Mouse (Mus musculus) limb, embryonic 14.5 days (tissue): ENCODE data around the gene Rara. TPM values are rescaled to one million over a fixed set of nuclear protein-coding genes. Genes with fewer than 3 reads are reported as not detected.

Experiments
- ATAC-seq: fragments of 200-750 bp; cut with Nextera tagmentation; 2 replicates; pipeline ENCODE4 v1.8.0; 2017; ENCODE audit warnings: low read depth, moderate number of reproducible peaks, moderate TSS enrichment; ENCODE audit not compliant: low FRiP score
- DNase-seq: peaks from one replicate; pipeline ENCODE4 v3.0.0-alpha.2; 2015; ENCODE audit warnings: low spot score
- H3K27ac ChIP-seq: fragments of 300-500 bp; sonication (generic); replicated peaks from 2 replicates; pipeline ENCODE4 v1.5.1; 2014; ENCODE audit warnings: low read depth, mild to moderate bottlenecking, low read length, moderate library complexity, mixed read lengths
- H3K27me3 ChIP-seq: fragments of 300-500 bp; sonication (generic); 2 replicates; pipeline ENCODE4 v1.6.1; 2014; ENCODE audit warnings: low read length, mixed read lengths; ENCODE audit not compliant: control insufficient read depth, insufficient read depth
- H3K36me3 ChIP-seq: fragments of 300-500 bp; sonication (generic); 2 replicates; pipeline ENCODE4 v1.6.1; 2014; ENCODE audit warnings: mild to moderate bottlenecking, low read length, moderate library complexity, mixed read lengths; ENCODE audit not compliant: control insufficient read depth, insufficient read depth
- H3K4me1 ChIP-seq: fragments of 300-500 bp; sonication (generic); 2 replicates; pipeline ENCODE4 v1.6.1; 2014; ENCODE audit warnings: antibody characterized with exemption, low read length, mixed read lengths; ENCODE audit not compliant: control insufficient read depth, insufficient read depth
- H3K4me2 ChIP-seq: fragments of 300-500 bp; sonication (generic); replicated peaks from 2 replicates; pipeline ENCODE4 v1.6.1; 2014; ENCODE audit warnings: low read depth, mild to moderate bottlenecking, low read length, moderate library complexity; ENCODE audit not compliant: severe bottlenecking
- H3K4me3 ChIP-seq: fragments of 300-500 bp; sonication (generic); replicated peaks from 2 replicates; pipeline ENCODE4 v1.5.1; 2014; ENCODE audit warnings: low read length
- H3K9ac ChIP-seq: fragments of 300-500 bp; sonication (generic); 2 replicates; pipeline ENCODE4 v1.6.1; 2014; ENCODE audit warnings: mild to moderate bottlenecking, low read depth, low read length, moderate library complexity; ENCODE audit not compliant: severe bottlenecking
- H3K9me3 ChIP-seq: fragments of 300-500 bp; sonication (generic); 2 replicates; pipeline ENCODE4 v1.6.1; 2016; ENCODE audit warnings: low read length; ENCODE audit not compliant: control insufficient read depth
- POLR2A ChIP-seq: fragments of 200-500 bp; IDR thresholded peaks from 2 replicates; pipeline ENCODE4 v1.8.0; 2012; ENCODE audit warnings: inconsistent platforms, mild to moderate bottlenecking, moderate library complexity, borderline replicate concordance; ENCODE audit not compliant: insufficient read depth, insufficient read length; ENCODE audit errors: extremely low read depth
- WGBS: fragments of 180-500 bp; shearing (Covaris S2); extraction: QIAGEN DNeasy Blood & Tissue Kit; methylation state at CpG from one replicate; pipeline ENCODE4 v1.1.7; 2014; 5-methylcytosine and 5-hydroxymethylcytosine counted together
- polyA plus RNA-seq, 2 experiments: library from polyadenylated mRNA; depleted of rRNA in 1 of 2; stranded (reverse) in 1 of 2; unstranded in 1 of 2; fragments of >200 nt; fragmentation: Nextera tagmentation in 1 of 2; extraction: Ambion mirVana in 1 of 2; gene quantifications; 2 replicates each; pipeline versions ENCODE4 v1.2.1 to v1.2.3; 2012 to 2014

The Rara gene
- polyA plus RNA-seq, 2 experiments, result 39.8 to 52.4 TPM

- WGBS, result 55% methylated on average over 9 of the region's 9 CpGs
- Histone ChIP-seq H3K36me3 (peaks cover 78% of the 10 kb centered on the region), H3K27me3 (no peaks in the 10 kb centered on the region), H3K27ac (0 out of 2 replicates have a peak overlapping the region, but pooled peaks have one; percentile 9), H3K9ac (no peak overlapping the region), H3K4me1 (peaks cover 44% of the 10 kb centered on the region), H3K9me3 (no peaks in the 10 kb centered on the region), H3K4me2 (no peak overlapping the region), H3K4me3 (no peak overlapping the region)
- TF ChIP-seq POLR2A, result no peak
- peak; percentile 32; the same call in 1 of the 2 replicates for ATAC-seq
- peak; percentile 63 for DNase-seq
These were observed 44.6 kb downstream of the Rara start for GRCm38 (mm10) chr11:98972215-98972614.

- TF ChIP-seq POLR2A, result no peak
These were observed 45.3 kb downstream of the Rara start for GRCm38 (mm10) chr11:98972801-98973360.

GRCm38 (mm10) chr11:98973584-98973983, 46.0 kb downstream of the Rara start:
- Histone ChIP-seq H3K4me3 (no peak overlapping the region), H3K4me2 (no peak overlapping the region), H3K36me3 (peaks cover 64% of the 10 kb centered on the region), H3K27me3 (no peaks in the 10 kb centered on the region), H3K27ac (no peak overlapping the region), H3K9me3 (no peaks in the 10 kb centered on the region), H3K4me1 (peaks cover 31% of the 10 kb centered on the region), H3K9ac (no peak overlapping the region)
- TF ChIP-seq POLR2A, result no peak
- WGBS, result 89% methylated on average over 14 of the region's 14 CpGs
- DNase-seq, result no peak
- no peak for ATAC-seq

More at GRCm38 (mm10) chr11:98972801-98973360, 45.3 kb downstream of the Rara start:
- WGBS, result 87% methylated on average over 9 of the region's 9 CpGs
- H3K4me1 ChIP-seq, result peaks cover 38% of the 10 kb centered on the region
- H3K27ac ChIP-seq, result no peak overlapping the region
- no peaks in the 10 kb centered on the region for H3K9me3 ChIP-seq
- H3K36me3 ChIP-seq, result peaks cover 71% of the 10 kb centered on the region
- no peak for DNase-seq
- H3K27me3 ChIP-seq, result no peaks in the 10 kb centered on the region
- no peak overlapping the region for H3K4me3 ChIP-seq
- H3K9ac ChIP-seq, result no peak overlapping the region
- H3K4me2 ChIP-seq, result no peak overlapping the region
- ATAC-seq, result no peak

- H3K36me3 ChIP-seq, result peaks cover 59% of the 10 kb centered on the region
- no peak overlapping the region for H3K4me3 ChIP-seq
- DNase-seq (no peak), ATAC-seq (no peak)
- H3K9me3 ChIP-seq, result no peaks in the 10 kb centered on the region
- H3K27me3 ChIP-seq, result no peaks in the 10 kb centered on the region
- 79% methylated on average over 6 of the region's 6 CpGs for WGBS
- no peak overlapping the region for H3K9ac ChIP-seq
- peaks cover 29% of the 10 kb centered on the region for H3K4me1 ChIP-seq
- H3K27ac ChIP-seq, result no peak overlapping the region
- no peak for TF ChIP-seq POLR2A
- no peak overlapping the region for H3K4me2 ChIP-seq
These were observed 46.6 kb downstream of the Rara start for GRCm38 (mm10) chr11:98974213-98974612.

GRCm38 (mm10) chr11:98974871-98975719, 47.5 kb downstream of the Rara start:
- Histone ChIP-seq H3K4me2 (no peak overlapping the region), H3K4me1 (peaks cover 20% of the 10 kb centered on the region), H3K4me3 (no peak overlapping the region), H3K27ac (no peak overlapping the region), H3K9ac (no peak overlapping the region), H3K9me3 (no peaks in the 10 kb centered on the region), H3K36me3 (peaks cover 50% of the 10 kb centered on the region), H3K27me3 (no peaks in the 10 kb centered on the region)
- TF ChIP-seq POLR2A, result no peak
- ATAC-seq (no peak), DNase-seq (peak; percentile 81)
- 45% methylated on average over 5 of the region's 5 CpGs for WGBS
